Mouse (Mus musculus): ENCODE measurements around the gene Slc25a48.
A peak's percentile ranks its signal among the peaks of the same experiment; 100 is the strongest.

Slc25a48 gene

GRCm38 (mm10) chr13:56513595-56513994 is 75.4 kb downstream of the Slc25a48 start:
- no peak for DNase-seq

- DNase-seq, result no peak
These were observed 78.2 kb downstream of the Slc25a48 start for GRCm38 (mm10) chr13:56516311-56516710.

GRCm38 (mm10) chr13:56516816-56517215 is 78.7 kb downstream of the Slc25a48 start:
- no peak for DNase-seq

GRCm38 (mm10) chr13:56522081-56522820 is 84.1 kb downstream of the Slc25a48 start, which contains the start of gene Fbxl21:
Gene Fbxl21, plus strand, starts transcription at chr13:56522472.
- peak; percentile 97 for DNase-seq

GRCm38 (mm10) chr13:56522821-56523167 is 84.6 kb downstream of the Slc25a48 start:
- DNase-seq, result no peak

All from lung, postnatal 36 days (tissue).